Mouse (Mus musculus) right cerebral cortex, postnatal 25 days (tissue): ENCODE results near the gene Gm4858.
"Not testable (repeated sequence)": the region's sequence is repeated elsewhere in the genome, so short reads cannot be mapped to it uniquely, and the experiment has no call there.

Experiments used
- DNase-seq: peaks from one replicate; pipeline ENCODE4 v3.0.0; 2022

Gene Gm4858

DNA sequence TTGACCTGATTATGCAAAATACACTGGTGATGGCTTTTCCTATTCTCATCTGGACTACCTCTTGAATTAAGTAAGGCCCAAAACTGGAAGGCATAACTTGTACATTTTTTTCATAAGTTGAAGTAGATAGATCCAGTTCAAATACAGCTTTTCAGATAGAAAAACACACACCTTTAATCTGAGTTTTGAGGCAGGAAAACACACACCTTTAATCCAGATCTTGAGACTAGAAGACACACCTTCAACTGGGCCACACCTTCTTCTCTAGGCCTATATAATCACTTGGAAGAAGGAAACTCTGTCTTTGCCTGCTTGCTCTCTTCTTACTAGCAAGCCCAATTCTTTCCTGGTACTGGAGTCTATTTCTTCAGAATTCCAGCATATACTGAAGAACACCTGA, at the start of gene Gm4858:
Gene Gm4858, plus strand, starts transcription at position 301 of the 400 bp plus-strand sequence.
- not testable (repeated sequence) for DNase-seq

DNA sequence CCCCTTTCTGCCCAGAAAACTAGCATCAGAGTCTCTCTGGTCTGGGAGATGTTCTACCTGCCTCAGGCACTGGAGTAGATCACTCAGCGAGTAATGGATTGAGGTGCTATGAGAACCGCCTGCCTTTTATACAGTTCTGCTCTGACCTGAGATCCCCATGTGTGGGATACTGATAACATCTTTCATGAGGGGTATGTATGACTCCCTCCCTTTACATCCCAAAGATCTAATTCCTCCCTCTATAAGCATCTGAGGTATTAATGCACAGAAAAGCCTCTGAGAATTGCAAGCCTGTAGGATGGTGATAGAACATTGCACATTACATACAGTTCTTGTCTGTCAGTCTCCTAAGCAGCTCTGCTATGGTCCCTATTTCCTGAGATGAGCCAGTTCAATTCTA, 49.7 kb upstream of the Gm4858 start, which contains the start of gene Lce1m:
Gene Lce1m, minus strand, starts transcription at position 101 of the 400 bp plus-strand sequence.
- DNase-seq = no peak

DNA sequence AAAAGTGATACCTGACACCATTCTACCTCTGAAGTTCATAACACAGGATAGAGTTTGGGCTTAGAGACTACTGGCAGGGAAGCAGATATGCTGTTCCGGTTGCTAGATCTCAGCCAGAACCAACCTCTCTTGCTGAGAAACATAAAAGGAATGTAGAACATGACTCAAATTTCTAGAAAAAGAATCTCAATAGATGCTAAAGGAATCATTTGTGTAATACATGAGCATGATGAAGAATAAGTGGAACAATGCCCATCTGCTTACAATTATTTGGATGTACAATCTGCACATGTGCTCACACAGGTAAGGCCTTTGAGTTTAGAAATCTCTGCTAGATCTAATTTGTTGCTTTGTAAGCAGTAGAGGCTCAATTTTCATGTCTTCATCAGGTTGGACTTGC, 47.5 kb upstream of the Gm4858 start:
- DNase-seq = no peak

DNA sequence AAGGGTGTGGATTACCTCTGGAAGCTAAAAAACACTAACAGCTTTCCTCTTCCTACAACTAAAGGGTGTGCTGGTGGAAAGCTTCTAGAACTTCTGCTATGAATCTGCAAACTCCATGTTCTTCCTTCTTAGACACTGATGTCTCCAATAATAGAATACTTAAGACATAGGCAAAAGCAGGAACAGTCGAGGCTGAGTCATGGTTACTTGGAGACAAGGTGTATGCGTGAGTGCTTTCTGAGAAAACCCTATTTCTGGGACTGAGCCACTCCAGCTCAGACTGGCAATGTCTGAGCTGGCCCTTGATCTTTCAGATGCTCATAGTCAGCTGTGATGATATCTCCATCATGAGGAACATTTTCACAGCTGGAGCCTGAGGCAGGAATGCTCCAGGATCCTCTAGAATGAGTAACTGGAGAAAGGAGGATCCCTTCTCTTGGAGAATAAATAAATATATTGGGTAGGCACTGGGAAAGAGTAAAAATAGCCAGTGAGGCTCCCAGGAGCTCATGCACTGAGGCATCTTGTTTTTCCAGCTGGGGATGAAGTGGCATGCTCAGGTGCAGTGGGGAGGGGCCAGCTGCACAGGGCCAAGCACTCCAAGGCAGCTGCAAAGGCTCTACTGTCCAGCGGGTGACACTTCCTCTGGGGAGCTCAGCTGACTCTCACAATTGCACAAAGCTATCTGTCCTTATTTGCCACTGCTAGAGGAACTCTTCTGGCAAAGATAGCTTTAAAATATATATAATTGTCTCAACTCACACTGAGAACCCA, 45.0 kb upstream of the Gm4858 start:
- peak; percentile 14 for DNase-seq

DNA sequence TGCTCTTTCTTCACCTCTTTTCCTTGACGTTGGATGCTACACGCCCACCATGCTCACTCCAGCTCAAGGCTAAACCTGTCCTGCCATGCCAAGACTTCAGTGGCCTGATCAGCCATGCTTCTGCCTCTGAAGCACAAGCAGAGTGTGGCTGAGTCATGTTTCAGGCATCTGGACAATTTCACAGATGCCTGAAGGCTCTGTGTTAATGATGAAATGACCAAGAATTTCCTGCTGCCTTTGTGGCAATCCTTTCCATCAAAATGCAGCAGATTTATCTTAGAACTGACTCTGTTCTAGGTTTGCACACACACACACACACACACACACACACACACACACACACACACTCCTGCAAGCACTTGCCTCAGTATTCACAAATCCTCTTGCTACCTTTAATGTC, 43.1 kb upstream of the Gm4858 start:
- no peak for DNase-seq

DNA sequence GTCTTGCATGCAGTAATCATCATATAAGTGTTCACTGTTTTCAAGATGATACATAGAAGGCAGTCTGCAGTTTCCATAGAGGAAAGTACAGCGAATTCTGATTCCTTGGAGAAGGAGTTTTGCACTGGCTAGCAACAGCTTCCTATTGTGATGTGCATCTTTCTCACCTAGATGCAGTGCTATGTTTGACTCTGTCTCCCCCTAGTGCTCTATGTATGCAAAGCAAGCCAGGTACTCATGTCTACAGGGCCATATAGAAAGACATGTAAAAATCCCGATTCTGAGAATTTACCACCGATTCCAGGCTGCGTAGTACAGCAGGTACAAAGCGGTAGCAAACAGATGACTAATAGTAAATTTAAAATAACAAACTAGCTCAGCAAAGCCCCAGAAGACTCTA, 37.2 kb upstream of the Gm4858 start:
- DNase-seq = peak; percentile 24

DNA sequence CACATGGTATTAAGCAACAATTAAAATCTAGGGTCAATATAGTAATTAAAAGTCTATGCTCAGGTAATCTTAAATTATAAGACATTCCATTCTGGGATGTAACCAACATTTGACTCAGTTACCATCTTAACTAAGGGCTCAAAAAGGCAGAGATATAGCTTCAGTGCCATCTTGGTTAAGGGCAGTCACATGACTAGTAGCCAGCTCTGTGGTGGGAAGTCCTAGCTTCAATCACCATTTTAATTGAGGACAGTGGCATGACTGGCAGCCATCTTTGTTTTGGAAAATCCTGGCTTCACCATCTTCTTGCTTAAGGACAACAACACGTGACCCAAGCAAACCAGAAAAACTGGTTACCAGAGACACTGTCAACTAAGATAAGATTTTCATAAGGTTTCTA, 18.4 kb upstream of the Gm4858 start:
- DNase-seq = no peak

DNA sequence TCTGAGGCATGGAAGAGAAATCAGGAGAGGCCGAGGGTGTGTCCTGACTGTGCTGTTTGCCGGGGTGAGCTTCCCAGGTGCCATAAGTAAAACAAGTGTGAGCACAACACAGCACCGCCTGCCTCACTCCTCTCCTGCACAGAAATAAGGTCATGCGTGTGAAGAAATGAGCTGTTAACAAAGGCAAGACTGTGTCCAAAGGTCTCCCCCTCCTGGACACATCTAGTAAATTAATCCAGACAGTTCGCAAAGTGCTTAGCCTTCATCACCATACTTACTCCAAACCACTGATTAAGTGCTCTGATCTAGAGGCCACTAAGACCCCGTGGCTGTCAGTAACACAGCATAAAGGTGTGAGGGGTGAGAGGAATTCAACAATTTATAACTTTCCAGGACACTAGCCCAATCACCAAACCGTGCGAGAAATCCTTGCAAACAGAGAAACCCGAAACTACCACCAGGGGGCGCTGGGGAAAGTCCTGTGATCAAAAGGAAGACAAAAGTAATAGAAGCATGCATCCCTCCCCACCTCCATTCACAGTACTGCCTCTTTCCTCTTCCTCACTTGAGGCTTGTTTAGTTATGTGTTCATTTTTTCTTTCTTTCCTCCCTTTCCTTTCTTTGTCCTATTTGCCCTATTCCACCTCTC, 15.7 kb upstream of the Gm4858 start:
- DNase-seq = no peak

DNA sequence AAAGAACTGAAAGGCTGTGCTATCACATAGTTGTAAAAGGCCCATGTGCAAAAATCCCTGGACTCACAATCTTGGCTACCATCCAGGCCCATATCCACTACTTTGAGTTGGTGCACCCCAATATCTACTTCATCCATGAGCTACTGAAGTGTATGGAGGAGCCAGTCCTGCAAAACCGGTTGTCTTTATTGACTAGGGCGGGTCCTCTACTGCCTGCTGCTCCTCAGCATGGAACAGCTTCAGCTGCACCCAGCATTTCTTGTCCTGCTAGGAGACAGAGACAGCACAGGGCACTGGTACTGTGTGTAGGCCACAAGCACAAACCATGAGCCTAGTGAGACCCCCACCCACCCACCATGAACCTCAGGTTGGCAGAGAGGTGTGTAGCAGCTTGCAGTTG, 18.0 kb downstream of the Gm4858 start:
- DNase-seq = no peak

DNA sequence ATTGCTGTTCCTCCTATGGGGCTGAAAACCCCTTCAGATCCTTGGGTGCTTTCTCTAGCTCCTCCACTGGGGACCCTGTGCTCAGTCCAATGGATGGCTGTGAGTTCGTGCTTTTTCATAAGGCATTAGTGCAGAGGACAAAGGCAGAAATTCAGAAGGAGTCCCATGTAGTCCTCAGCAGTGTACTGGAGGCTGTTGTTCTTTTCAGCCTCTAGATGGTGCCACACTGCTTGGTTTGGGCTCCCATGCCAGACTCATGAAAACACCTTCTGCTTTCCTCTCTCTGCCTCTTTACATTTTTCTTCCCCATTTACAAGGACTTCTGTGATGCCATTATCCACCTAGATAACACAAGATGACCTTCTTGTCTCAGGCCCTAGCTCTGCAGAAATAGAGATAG, 25.0 kb downstream of the Gm4858 start:
- DNase-seq = not testable (repeated sequence)

DNA sequence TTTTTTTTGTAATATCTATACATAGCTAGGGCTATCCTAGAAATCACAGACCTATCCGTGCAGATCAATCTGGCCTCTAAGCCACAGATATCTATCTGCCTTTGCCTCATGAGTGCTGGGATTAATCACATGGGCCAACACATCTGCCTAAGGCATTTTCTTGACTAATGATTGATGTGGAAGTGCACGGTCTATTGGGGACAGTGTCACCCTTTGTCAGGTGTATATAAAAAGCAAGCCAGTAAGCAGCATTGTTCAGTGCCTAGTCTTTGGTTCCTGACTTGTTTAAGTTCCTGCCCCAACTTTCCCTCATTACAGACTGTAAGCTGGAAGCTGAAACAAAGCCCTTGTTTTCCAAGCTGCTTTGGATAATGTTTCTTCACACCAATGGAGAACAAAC, 27.8 kb downstream of the Gm4858 start:
- no peak for DNase-seq

DNA sequence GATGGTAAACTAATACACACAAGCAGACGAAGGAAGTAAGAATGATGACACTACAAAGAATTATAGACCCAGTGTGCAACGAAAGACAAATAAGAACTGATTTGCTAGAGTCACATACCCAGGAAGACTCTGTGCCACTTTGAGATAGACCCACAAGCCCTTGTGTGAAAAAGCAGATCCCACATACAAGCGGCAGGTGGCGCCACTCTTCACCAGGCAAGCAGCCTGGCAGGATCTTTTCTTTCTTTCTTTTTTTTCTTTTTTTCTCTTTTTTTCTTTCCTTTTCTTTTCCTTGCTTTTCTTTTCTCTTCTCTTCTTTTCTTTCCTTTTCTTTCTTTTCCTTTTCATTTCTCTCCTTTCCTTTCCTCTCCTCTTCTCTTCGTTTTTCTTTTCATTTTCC, 43.0 kb downstream of the Gm4858 start:
- DNase-seq = no peak

DNA sequence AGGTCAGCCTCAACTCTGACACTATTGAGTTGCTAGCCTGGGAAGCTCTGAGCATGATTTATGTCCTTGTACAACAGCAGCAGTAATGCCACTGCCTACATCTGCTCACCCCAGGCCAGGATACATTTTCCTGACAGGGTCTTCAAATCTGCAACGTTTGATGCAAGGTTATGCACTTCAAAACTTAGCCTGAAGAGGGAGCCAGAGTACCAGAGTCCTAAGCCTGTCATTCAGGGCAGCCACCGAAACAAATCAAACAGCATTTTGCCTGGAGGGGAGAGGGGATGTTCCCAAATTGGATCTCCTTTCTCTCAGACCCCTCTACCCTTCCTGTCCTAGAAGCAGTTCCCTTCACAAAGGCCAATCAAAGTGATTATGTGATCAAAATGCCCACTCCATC, 45.9 kb downstream of the Gm4858 start:
- no peak for DNase-seq

DNA sequence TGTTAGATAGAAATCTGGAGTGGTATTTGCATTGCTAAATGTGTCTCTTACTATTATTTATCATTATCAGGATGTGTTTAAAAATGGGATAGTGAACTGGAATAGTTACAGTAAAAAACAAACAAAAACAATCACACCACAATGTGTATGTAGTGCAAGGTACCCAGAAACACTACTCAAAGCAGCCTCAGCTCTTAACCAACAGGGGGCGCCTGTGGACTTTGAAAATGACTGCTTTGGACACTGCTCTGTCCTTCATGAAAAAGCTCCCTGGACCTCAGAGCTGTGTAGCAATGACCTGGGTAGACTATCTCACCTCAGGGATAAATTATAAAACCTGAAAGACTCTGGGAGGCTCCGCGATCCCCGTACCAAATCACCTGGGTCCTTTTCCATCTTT, 50.5 kb downstream of the Gm4858 start:
- no peak for DNase-seq
